Mouse (Mus musculus): ENCODE results near the gene Asic3. TPM values are rescaled to one million over a fixed set of nuclear protein-coding genes. Genes with fewer than 3 reads are reported as not detected.

The Asic3 gene
- 0.22 and 0.59 TPM in 2 replicates for polyA plus RNA-seq (2015; fragmentation: Nextera tagmentation; extraction: Ambion mirVana)

DNA sequence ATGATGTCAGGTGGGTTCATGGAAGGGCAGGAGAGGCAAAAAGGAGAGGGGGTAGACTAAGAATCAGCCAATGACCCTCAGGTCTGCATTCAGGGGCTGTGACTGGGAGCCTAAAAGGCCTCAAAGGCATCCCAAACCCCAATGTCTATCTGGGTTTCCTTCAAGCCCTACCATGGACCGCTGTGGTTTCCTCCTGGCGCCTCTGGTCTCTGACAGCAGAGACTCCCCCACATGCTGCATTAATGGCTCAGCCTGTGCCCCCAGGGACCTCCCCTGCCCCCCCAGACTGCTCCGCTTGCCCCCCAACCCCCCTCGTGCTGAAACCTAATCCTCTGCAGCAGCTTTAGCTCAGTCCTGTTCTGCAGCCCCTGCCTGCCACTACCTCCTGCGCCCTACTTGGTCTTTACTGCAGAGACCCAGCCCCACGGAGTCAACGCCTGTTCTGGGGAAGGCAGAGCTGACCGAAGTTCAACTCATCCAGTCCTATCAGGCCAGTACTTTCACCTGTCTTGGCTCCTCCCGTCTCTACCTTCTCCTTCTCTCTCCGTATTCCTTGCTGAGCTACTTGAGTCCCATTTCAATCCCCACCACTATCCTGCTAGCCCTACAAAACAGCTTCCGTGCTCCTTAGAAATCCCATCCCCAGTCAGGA, at the start of gene Asic3:
Asic3 (plus strand) TSS at position 351 of the 652 bp plus-strand sequence.
- no peak within 1 kb of the TSS for H3K27ac ChIP-seq (replicated peaks)
- H3K4me1 ChIP-seq: peaks cover 10% of the 10 kb centered on the region; the same call in 1 of the 2 replicates
- H3K4me3 ChIP-seq: no peak within 1 kb of the TSS
- WGBS: 51% methylated on average over 11 of the region's 11 CpGs
- no peak within 1 kb of the TSS for H3K4me2 ChIP-seq (replicated peaks)
- no peaks in the 10 kb centered on the region for H3K27me3 ChIP-seq
- no peaks in the 10 kb centered on the region for H3K36me3 ChIP-seq
- no peaks in the 10 kb centered on the region for H3K9me3 ChIP-seq
- no peak within 1 kb of the TSS for H3K9ac ChIP-seq (replicated peaks)
- no peak for ATAC-seq (replicated peaks)

GRCm38 (mm10) chr5:24363467-24363866, 49.7 kb upstream of the Asic3 start:
- Histone ChIP-seq H3K27ac (replicated peaks) (no peak overlapping the region), H3K36me3 (no peaks in the 10 kb centered on the region), H3K9ac (replicated peaks) (no peak overlapping the region), H3K4me3 (no peak overlapping the region), H3K4me2 (replicated peaks) (no peak overlapping the region), H3K4me1 (no peaks in the 10 kb centered on the region), H3K27me3 (no peaks in the 10 kb centered on the region), H3K9me3 (no peaks in the 10 kb centered on the region)
- no peak for ATAC-seq (replicated peaks)
- WGBS: 82% methylated on average over 2 of the region's 2 CpGs

- Histone ChIP-seq H3K27ac (replicated peaks) (no peak overlapping the region), H3K9me3 (no peaks in the 10 kb centered on the region), H3K36me3 (no peaks in the 10 kb centered on the region), H3K4me3 (no peak overlapping the region), H3K4me2 (replicated peaks) (no peak overlapping the region), H3K9ac (replicated peaks) (no peak overlapping the region), H3K4me1 (no peaks in the 10 kb centered on the region), H3K27me3 (no peaks in the 10 kb centered on the region)
- 63% methylated on average over 3 of the region's 3 CpGs for WGBS
- ATAC-seq (replicated peaks): no peak
These were observed 49.1 kb upstream of the Asic3 start for GRCm38 (mm10) chr5:24364061-24364460.

- 29% methylated on average over 12 of the region's 12 CpGs for WGBS
- no peak within 1 kb of the TSS for H3K4me2 ChIP-seq (replicated peaks)
- H3K36me3 ChIP-seq: no peaks in the 10 kb centered on the region
- H3K4me1 ChIP-seq: no peaks in the 10 kb centered on the region
- H3K27ac ChIP-seq (replicated peaks): no peak within 1 kb of the TSS
- no peak within 1 kb of the TSS; the same call in 1 of the 2 replicates for H3K9ac ChIP-seq (replicated peaks)
- ATAC-seq (replicated peaks): no peak
- H3K4me3 ChIP-seq: no peak within 1 kb of the TSS
- H3K27me3 ChIP-seq: no peaks in the 10 kb centered on the region
- H3K9me3 ChIP-seq: no peaks in the 10 kb centered on the region
These were observed 48.7 kb upstream of the Asic3 start, which contains the start of gene Nos3 for GRCm38 (mm10) chr5:24364508-24364907. TSS of gene Nos3 (plus strand) at chr5:24364810.

DNA sequence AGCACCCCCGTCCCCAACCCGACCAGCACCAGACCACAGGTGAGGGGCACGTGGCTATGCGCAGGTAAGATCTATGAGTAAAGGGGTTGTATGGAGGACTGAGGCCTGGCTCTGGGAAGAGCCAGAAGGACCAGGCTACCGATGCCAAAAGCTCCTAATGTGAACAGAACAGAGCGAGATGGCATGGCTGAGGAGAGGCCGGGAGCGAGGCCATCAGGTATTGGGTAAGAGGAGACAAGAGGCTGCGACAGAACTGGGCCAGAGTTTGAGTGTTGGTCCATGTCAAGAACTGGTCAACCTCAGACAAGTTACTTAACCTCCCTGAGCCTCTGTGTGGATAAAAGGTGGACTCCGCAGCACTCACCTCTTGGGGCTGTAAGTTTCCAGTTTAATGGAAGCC, 48.2 kb upstream of the Asic3 start:
- no peak overlapping the region for H3K4me3 ChIP-seq
- H3K27me3 ChIP-seq: no peaks in the 10 kb centered on the region
- 82% methylated on average over 10 of the region's 10 CpGs for WGBS
- H3K4me2 ChIP-seq (replicated peaks): no peak overlapping the region
- no peak overlapping the region; the same call in 1 of the 2 replicates for H3K9ac ChIP-seq (replicated peaks)
- H3K4me1 ChIP-seq: no peaks in the 10 kb centered on the region
- no peaks in the 10 kb centered on the region for H3K9me3 ChIP-seq
- no peaks in the 10 kb centered on the region for H3K36me3 ChIP-seq
- ATAC-seq (replicated peaks): no peak
- H3K27ac ChIP-seq (replicated peaks): no peak overlapping the region

DNA sequence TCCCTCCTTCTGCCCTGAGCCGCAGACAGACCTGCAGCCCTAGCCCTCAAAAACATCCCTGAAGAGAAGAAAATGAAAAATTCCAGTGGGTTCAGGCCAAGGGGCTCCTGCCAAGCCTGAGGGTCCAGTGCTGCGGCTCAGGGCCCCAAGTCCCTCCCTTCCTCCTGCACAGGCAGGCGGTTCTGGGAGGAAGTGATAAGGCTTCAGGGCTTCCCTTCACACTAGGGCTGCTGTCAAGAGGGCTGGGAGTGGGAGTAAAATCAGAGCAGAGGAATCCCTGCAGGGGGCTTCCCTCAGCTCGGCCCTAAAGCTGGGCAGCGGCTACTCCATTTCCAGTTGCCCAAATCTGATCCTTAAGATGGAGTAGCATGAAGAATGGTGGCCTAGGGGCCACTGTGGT, 47.7 kb upstream of the Asic3 start:
- Histone ChIP-seq H3K4me1 (no peaks in the 10 kb centered on the region), H3K9ac (replicated peaks) (no peak overlapping the region), H3K4me3 (no peak overlapping the region), H3K27me3 (no peaks in the 10 kb centered on the region), H3K36me3 (no peaks in the 10 kb centered on the region), H3K4me2 (replicated peaks) (no peak overlapping the region), H3K27ac (replicated peaks) (no peak overlapping the region), H3K9me3 (no peaks in the 10 kb centered on the region)
- ATAC-seq (replicated peaks): no peak
- 64% methylated on average over 5 of the region's 5 CpGs for WGBS

- Histone ChIP-seq H3K27ac (replicated peaks) (no peak overlapping the region), H3K36me3 (no peaks in the 10 kb centered on the region), H3K9ac (replicated peaks) (no peak overlapping the region), H3K27me3 (no peaks in the 10 kb centered on the region), H3K4me1 (no peaks in the 10 kb centered on the region), H3K4me2 (replicated peaks) (no peak overlapping the region), H3K9me3 (no peaks in the 10 kb centered on the region), H3K4me3 (no peak overlapping the region)
- ATAC-seq (replicated peaks): no peak
- 87% methylated on average over 9 of the region's 9 CpGs for WGBS
These were observed 46.8 kb upstream of the Asic3 start for GRCm38 (mm10) chr5:24366426-24366825.

- H3K9ac ChIP-seq (replicated peaks): no peak overlapping the region
- no peak overlapping the region for H3K27ac ChIP-seq (replicated peaks)
- ATAC-seq (replicated peaks): no peak
- H3K9me3 ChIP-seq: no peaks in the 10 kb centered on the region
- no peaks in the 10 kb centered on the region for H3K36me3 ChIP-seq
- H3K4me2 ChIP-seq (replicated peaks): no peak overlapping the region
- 81% methylated on average over 9 of the region's 9 CpGs for WGBS
- H3K4me1 ChIP-seq: peaks cover 9% of the 10 kb centered on the region
- no peak overlapping the region for H3K4me3 ChIP-seq
- H3K27me3 ChIP-seq: no peaks in the 10 kb centered on the region
These were observed 43.4 kb upstream of the Asic3 start for GRCm38 (mm10) chr5:24369767-24370166.

DNA sequence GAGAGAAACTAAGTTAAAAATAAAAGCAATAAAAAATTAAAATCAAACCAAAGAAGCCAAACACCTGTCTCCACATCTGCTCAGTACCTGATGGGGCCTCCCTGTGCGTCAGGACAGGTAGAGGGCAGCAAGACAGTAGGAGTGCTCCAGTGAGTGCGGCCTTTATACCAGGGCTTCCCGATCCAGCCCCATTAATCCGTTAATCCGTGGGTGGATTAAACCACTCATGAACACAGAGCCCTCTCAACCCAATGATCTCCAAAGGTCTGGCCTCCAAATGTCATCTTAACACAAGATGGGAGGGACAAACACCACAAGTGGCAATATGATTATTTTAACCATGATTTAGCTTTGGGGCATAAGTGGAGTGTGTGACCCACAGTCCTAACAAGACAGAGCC, 39.4 kb upstream of the Asic3 start:
- Histone ChIP-seq H3K4me1 (peaks cover 12% of the 10 kb centered on the region), H3K27me3 (no peaks in the 10 kb centered on the region), H3K9ac (replicated peaks) (no peak overlapping the region), H3K9me3 (no peaks in the 10 kb centered on the region), H3K4me2 (replicated peaks) (no peak overlapping the region), H3K4me3 (no peak overlapping the region), H3K36me3 (no peaks in the 10 kb centered on the region), H3K27ac (replicated peaks) (no peak overlapping the region)
- ATAC-seq (replicated peaks): no peak
- WGBS: 58% methylated on average over 5 of the region's 5 CpGs

DNA sequence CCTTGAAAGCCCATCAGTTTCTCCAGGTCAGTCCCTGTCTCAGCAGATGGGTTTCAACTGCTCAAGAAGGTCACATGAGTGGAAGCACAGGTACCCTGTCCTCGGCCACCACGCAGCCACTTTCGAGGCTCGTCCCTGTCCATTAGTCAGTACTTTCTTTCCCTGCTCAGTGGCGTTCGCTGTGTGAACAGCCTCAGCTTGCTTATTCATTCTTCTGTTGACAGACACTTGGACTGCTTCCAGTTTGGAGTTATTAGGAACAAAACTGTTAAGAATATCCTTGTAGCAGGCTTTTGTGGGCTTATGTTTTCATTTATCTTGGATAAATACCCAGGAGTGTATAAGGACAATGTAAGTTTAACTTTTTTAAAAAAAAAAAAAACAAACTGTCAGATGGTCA, 39.0 kb upstream of the Asic3 start:
- Histone ChIP-seq H3K4me3 (no peak overlapping the region), H3K9ac (replicated peaks) (no peak overlapping the region), H3K4me1 (peaks cover 12% of the 10 kb centered on the region), H3K4me2 (replicated peaks) (no peak overlapping the region), H3K27ac (replicated peaks) (no peak overlapping the region), H3K36me3 (no peaks in the 10 kb centered on the region), H3K9me3 (no peaks in the 10 kb centered on the region), H3K27me3 (no peaks in the 10 kb centered on the region)
- WGBS: 12% methylated on average over 6 of the region's 6 CpGs
- ATAC-seq (replicated peaks): no peak

DNA sequence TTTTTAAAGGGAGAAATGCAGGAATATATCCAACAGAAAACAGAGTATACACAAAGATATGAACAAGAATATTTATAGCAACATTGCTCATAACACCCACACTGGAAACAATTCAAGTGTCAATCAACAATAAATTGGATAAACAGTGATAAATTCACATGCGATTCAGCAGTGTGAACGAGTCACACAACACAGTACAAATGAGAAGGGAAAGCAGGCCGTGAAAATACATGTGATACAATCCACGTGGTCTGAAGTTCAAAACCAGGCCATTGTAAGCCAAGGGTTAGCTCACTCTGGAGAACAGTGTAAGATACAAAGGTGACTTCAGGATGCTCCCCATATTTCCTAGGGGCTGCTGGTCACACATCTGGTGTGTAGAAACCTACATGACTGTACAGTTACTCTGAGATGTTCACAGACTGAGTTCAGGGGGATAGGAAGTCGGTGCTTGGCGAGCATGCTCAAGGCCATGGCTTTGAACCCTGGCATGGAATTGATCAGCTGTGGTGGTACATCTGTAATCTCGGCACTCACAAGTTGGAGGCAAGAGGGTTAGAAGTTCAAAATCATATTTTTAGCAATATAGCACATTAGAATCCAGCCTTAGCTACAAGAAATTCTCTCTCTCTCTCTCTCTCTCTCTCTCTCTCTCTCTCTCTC, 38.4 kb upstream of the Asic3 start:
- 57% methylated on average over 7 of the region's 7 CpGs for WGBS
- H3K4me1 ChIP-seq: peaks cover 12% of the 10 kb centered on the region
- no peak overlapping the region for H3K27ac ChIP-seq (replicated peaks)
- H3K36me3 ChIP-seq: no peaks in the 10 kb centered on the region
- no peaks in the 10 kb centered on the region for H3K27me3 ChIP-seq
- H3K4me3 ChIP-seq: no peak overlapping the region
- no peaks in the 10 kb centered on the region for H3K9me3 ChIP-seq
- ATAC-seq (replicated peaks): no peak
- no peak overlapping the region for H3K9ac ChIP-seq (replicated peaks)
- no peak overlapping the region for H3K4me2 ChIP-seq (replicated peaks)

GRCm38 (mm10) chr5:24378700-24379099, 34.5 kb upstream of the Asic3 start:
- peaks cover 19% of the 10 kb centered on the region for H3K4me1 ChIP-seq
- 71% methylated on average over 2 of the region's 2 CpGs for WGBS
- H3K9me3 ChIP-seq: no peaks in the 10 kb centered on the region
- no peaks in the 10 kb centered on the region for H3K36me3 ChIP-seq
- H3K4me2 ChIP-seq (replicated peaks): no peak overlapping the region
- H3K27me3 ChIP-seq: no peaks in the 10 kb centered on the region
- no peak overlapping the region for H3K4me3 ChIP-seq
- no peak for ATAC-seq (replicated peaks)
- no peak overlapping the region for H3K27ac ChIP-seq (replicated peaks)
- H3K9ac ChIP-seq (replicated peaks): no peak overlapping the region

DNA sequence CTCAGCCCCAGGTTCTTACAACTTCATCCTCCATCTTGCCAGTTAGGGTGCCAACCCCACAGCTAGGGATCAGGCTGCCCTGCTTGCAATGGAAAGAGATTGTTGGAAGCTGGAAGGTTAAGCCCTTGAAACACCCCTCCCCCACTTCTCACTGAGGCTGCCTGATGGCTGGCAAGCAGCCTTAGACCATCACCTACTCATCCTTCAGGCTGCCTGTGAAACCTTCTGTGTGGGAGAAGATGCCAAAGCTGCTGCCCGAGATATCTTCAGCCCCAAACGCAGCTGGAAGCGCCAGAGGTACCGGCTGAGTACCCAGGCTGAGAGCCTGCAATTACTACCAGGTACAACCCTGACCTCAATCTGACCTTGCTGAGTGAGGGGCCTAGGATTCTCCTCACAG, 33.7 kb upstream of the Asic3 start:
- Histone ChIP-seq H3K4me3 (no peak overlapping the region), H3K36me3 (no peaks in the 10 kb centered on the region), H3K27ac (replicated peaks) (no peak overlapping the region), H3K27me3 (no peaks in the 10 kb centered on the region), H3K4me2 (replicated peaks) (no peak overlapping the region), H3K9me3 (no peaks in the 10 kb centered on the region), H3K4me1 (peaks cover 19% of the 10 kb centered on the region), H3K9ac (replicated peaks) (no peak overlapping the region)
- ATAC-seq (replicated peaks): no peak
- 82% methylated on average over 4 of the region's 4 CpGs for WGBS

All from forebrain, embryonic 15.5 days (tissue).